Mouse (Mus musculus) retina, adult 2 months (tissue): ENCODE measurements around the gene Baat.
"Not testable (repeated sequence)": the region's sequence is repeated elsewhere in the genome, so short reads cannot be mapped to it uniquely, and the experiment has no call there.

Experiments
- DNase-seq: peaks from one replicate; pipeline ENCODE4 v3.0.0-alpha.2; 2012; ENCODE audit warnings: low read depth, low spot score

Baat gene

DNA sequence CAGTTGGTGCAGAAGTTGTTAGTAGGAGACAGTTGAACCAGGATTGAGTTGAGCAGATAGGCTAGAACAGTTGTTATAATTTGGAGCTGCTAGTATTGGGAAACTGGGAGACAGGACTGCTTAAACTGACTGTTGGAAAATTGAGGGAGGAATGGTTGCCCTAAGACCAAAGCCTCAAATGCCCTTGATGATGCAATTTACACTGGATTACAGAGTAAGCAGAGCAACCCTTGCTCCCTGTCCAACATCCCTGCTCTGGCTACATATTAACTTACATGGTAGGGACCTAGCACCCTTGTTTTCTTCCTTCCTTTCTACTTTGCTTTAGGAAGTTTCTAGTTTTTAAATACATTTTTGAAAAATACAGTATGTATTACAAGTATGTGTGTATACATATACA lies 20.9 kb downstream of the Baat start:
- no peak for DNase-seq

GRCm38 (mm10) chr4:49480896-49481295 lies 25.5 kb downstream of the Baat start:
- DNase-seq, result no peak

DNA sequence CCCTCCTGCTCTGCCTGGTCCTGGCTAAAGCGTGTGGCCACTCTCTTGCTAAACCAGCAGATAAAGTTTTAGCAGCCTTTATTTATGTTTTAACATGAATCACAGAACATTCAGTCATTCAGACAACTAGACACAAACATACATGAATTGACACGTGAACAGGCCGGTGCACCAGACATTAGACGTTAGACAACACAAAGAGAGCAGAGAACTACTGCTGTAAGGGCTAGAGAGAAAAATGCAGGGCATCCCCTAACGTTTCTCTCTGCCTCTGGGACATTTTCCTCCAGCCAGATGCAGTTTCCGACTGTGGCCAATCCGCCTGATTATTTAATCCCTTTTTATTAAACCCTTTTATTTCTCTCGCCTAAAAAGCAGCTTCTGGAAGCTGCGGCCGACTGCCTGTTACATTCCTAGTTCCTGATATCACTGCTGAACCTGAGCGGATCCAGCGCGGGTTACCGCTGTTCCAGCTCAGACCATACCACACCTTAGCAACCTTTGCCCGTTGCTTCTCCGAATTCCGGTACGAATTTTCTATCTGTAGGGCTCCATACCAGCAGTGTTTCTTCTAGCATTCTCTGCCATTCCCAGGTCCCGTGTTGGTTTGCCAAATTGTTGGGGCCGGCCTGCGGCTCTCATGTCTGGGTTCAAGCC lies 26.1 kb downstream of the Baat start:
- DNase-seq, result no peak

GRCm38 (mm10) chr4:49479035-49479434 lies 27.3 kb downstream of the Baat start:
- DNase-seq, result not testable (repeated sequence)

- DNase-seq, result no peak
Measured at GRCm38 (mm10) chr4:49478118-49478877, 28.1 kb downstream of the Baat start.

GRCm38 (mm10) chr4:49474583-49474982 lies 31.8 kb downstream of the Baat start:
- DNase-seq, result no peak

- no peak for DNase-seq
Measured at GRCm38 (mm10) chr4:49473435-49474100, 32.8 kb downstream of the Baat start, which contains the start of gene Acnat1. Gene Acnat1 (minus strand): TSS chr4:49473912.

DNA sequence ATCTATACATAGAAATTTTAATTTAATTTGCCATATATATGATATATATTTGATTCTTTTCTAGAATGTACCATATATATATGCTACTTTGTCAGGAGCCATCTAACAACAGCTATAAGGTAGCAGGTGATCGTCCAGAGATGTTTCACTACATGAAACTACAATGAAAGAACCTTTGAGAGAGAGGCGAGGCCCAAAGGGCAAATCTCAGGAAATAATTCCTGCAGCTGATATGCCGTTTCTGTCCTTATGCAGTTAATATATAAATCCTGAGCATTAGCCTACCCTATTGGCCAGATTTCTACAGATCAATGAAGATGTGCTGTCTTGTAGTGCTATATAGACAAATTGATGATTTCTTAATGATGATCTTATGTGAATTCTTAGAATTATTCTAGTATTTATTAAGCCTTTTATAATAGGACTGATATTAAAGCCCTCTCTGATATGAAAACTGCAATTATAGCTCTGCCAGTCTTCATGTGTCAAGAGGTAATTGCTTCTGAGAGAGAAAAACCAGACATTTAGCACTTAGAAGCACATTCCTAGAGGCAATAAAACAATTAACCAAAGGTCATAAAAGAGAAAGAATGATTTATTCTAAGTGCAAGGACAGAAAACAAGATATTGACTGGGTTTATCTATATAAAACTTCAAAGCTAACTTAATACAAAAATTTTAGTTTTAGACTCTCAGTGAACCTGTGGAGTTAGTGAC lies 36.8 kb downstream of the Baat start:
- DNase-seq, result no peak

- DNase-seq, result no peak
Measured at GRCm38 (mm10) chr4:49467360-49467759, 39.0 kb downstream of the Baat start.

DNA sequence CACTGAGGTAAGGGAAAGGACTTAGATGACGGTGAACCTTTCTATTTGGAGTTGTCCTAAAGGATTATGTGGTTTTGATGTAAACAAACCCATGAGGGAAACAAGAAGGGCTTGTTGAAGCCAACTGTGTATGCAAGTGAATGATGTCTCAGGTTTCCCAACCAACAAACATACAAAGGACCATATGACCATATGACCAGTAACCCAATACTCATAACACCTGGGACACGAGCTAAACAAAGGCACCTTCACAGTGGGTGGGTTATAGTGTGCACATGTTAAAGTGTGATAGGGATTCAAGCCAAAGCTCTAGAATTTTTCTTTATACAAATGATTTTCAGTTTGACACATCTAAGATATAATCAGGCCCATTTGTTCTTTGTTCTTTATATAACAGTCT lies 50.2 kb downstream of the Baat start:
- DNase-seq, result no peak

GRCm38 (mm10) chr4:49451848-49452551 lies 54.4 kb downstream of the Baat start:
- DNase-seq, result no peak

- DNase-seq, result not testable (repeated sequence)
Measured at GRCm38 (mm10) chr4:49451133-49451847, 55.1 kb downstream of the Baat start.
